Mouse (Mus musculus): ENCODE measurements around the gene Ipo4. TPM values are rescaled to one million over a fixed set of nuclear protein-coding genes. Genes with fewer than 3 reads are reported as not detected.

The Ipo4 gene
- polyA plus RNA-seq, 1 experiment from 2014 or later: 63.8 TPM

GRCm38 (mm10) chr14:55651528-55651927, 15.8 kb upstream of the Ipo4 start:
- 87% methylated on average over 7 of the region's 7 CpGs for WGBS
- no peak overlapping the region for H3K4me3 ChIP-seq (replicated peaks)
- no peak overlapping the region for H3K4me2 ChIP-seq (replicated peaks)
- ATAC-seq: no peak
- H3K27me3 ChIP-seq (replicated peaks): no peaks in the 10 kb centered on the region
- H3K4me1 ChIP-seq (replicated peaks): no peaks in the 10 kb centered on the region
- H3K36me3 ChIP-seq: no peaks in the 10 kb centered on the region
- H3K9me3 ChIP-seq: no peaks in the 10 kb centered on the region
- no peak overlapping the region for H3K27ac ChIP-seq
- no peak overlapping the region for H3K9ac ChIP-seq

GRCm38 (mm10) chr14:55649884-55650283, 14.1 kb upstream of the Ipo4 start, which contains the start of gene Tssk4:
Tssk4 (plus strand) TSS chr14:55650184.
- H3K4me2 ChIP-seq (replicated peaks): no peak within 1 kb of the TSS
- H3K4me3 ChIP-seq (replicated peaks): no peak within 1 kb of the TSS
- WGBS: 95% methylated on average over 2 of the region's 2 CpGs
- H3K4me1 ChIP-seq (replicated peaks): peaks cover 5% of the 10 kb centered on the region; the same call in 1 of the 2 replicates
- no peak within 1 kb of the TSS for H3K9ac ChIP-seq
- ATAC-seq: no peak
- no peaks in the 10 kb centered on the region for H3K9me3 ChIP-seq
- no peaks in the 10 kb centered on the region for H3K36me3 ChIP-seq
- H3K27me3 ChIP-seq (replicated peaks): no peaks in the 10 kb centered on the region
- H3K27ac ChIP-seq: no peak within 1 kb of the TSS

GRCm38 (mm10) chr14:55644261-55644888, 8.6 kb upstream of the Ipo4 start:
- peaks cover 15% of the 10 kb centered on the region for H3K36me3 ChIP-seq
- ATAC-seq: no peak
- H3K9ac ChIP-seq: peak overlapping the region; percentile 99
- H3K4me2 ChIP-seq (replicated peaks): peak overlapping the region; percentile 80
- WGBS: 14% methylated on average over 17 of the region's 17 CpGs
- H3K9me3 ChIP-seq: no peaks in the 10 kb centered on the region
- peaks cover 16% of the 10 kb centered on the region for H3K4me1 ChIP-seq (replicated peaks)
- H3K4me3 ChIP-seq (replicated peaks): peak overlapping the region; percentile 98
- peak overlapping the region; percentile 97 for H3K27ac ChIP-seq
- no peaks in the 10 kb centered on the region for H3K27me3 ChIP-seq (replicated peaks)

- Histone ChIP-seq H3K27ac (peak within 1 kb of the TSS; percentile 97), H3K4me2 (replicated peaks) (peak within 1 kb of the TSS; percentile 80), H3K9ac (peak within 1 kb of the TSS; percentile 99), H3K4me3 (replicated peaks) (peak within 1 kb of the TSS; percentile 98), H3K9me3 (no peaks in the 10 kb centered on the region), H3K27me3 (replicated peaks) (no peaks in the 10 kb centered on the region), H3K36me3 (peaks cover 21% of the 10 kb centered on the region), H3K4me1 (replicated peaks) (peaks cover 16% of the 10 kb centered on the region)
- ATAC-seq: peak; percentile 92
- WGBS: under 1% methylated on average over 89 of the region's 89 CpGs
These were observed 7.5 kb upstream of the Ipo4 start, which contains the start of gene Tm9sf1 for GRCm38 (mm10) chr14:55643060-55643907. Tm9sf1 (minus strand) TSS chr14:55643806.

- peak; percentile 21; the same call in 1 of the 2 replicates for ATAC-seq
- peaks cover 16% of the 10 kb centered on the region for H3K4me1 ChIP-seq (replicated peaks)
- H3K27me3 ChIP-seq (replicated peaks): no peaks in the 10 kb centered on the region
- H3K27ac ChIP-seq: peak overlapping the region; percentile 97
- no peaks in the 10 kb centered on the region for H3K9me3 ChIP-seq
- H3K9ac ChIP-seq: peak overlapping the region; percentile 99
- H3K4me2 ChIP-seq (replicated peaks): peak overlapping the region; percentile 80
- H3K4me3 ChIP-seq (replicated peaks): peak overlapping the region; percentile 98
- 18% methylated on average over 8 of the region's 8 CpGs for WGBS
- H3K36me3 ChIP-seq: peaks cover 26% of the 10 kb centered on the region
These were observed 6.9 kb upstream of the Ipo4 start for GRCm38 (mm10) chr14:55642679-55643059.

GRCm38 (mm10) chr14:55641291-55641690, 5.5 kb upstream of the Ipo4 start:
- Histone ChIP-seq H3K4me2 (replicated peaks) (no peak overlapping the region), H3K27ac (no peak overlapping the region), H3K4me1 (replicated peaks) (peaks cover 16% of the 10 kb centered on the region), H3K27me3 (replicated peaks) (no peaks in the 10 kb centered on the region), H3K36me3 (peaks cover 36% of the 10 kb centered on the region), H3K9ac (no peak overlapping the region), H3K9me3 (no peaks in the 10 kb centered on the region), H3K4me3 (replicated peaks) (no peak overlapping the region)
- WGBS: 94% methylated on average over 13 of the region's 13 CpGs
- ATAC-seq: no peak

- Histone ChIP-seq H3K36me3 (peaks cover 37% of the 10 kb centered on the region), H3K4me3 (replicated peaks) (no peak overlapping the region), H3K27me3 (replicated peaks) (no peaks in the 10 kb centered on the region), H3K9ac (no peak overlapping the region), H3K4me1 (replicated peaks) (peaks cover 16% of the 10 kb centered on the region), H3K9me3 (no peaks in the 10 kb centered on the region), H3K27ac (0 out of 2 replicates have a peak overlapping the region, but pooled peaks have one; percentile 17), H3K4me2 (replicated peaks) (no peak overlapping the region)
- whole genome bisulfite sequencing: 98% methylated on average over 14 of the region's 14 CpGs
- no peak for ATAC-seq
These were observed 5.1 kb upstream of the Ipo4 start for GRCm38 (mm10) chr14:55640816-55641215.

- WGBS: 94% methylated on average over 9 of the region's 9 CpGs
- Histone ChIP-seq H3K4me2 (replicated peaks) (no peak within 1 kb of the TSS), H3K4me1 (replicated peaks) (peaks cover 6% of the 10 kb centered on the region), H3K9ac (no peak within 1 kb of the TSS), H3K27me3 (replicated peaks) (no peaks in the 10 kb centered on the region), H3K9me3 (no peaks in the 10 kb centered on the region), H3K4me3 (replicated peaks) (no peak within 1 kb of the TSS), H3K27ac (no peak within 1 kb of the TSS), H3K36me3 (peaks cover 47% of the 10 kb centered on the region)
- ATAC-seq: no peak
These were observed 2.0 kb upstream of the Ipo4 start, which contains the start of gene Gm49378 for GRCm38 (mm10) chr14:55637795-55638194. Gm49378 (minus strand) TSS chr14:55637895.

GRCm38 (mm10) chr14:55634874-55635522, 759 bp downstream of the Ipo4 start:
- H3K36me3 ChIP-seq: peaks cover 60% of the 10 kb centered on the region
- peak overlapping the region; percentile 94 for H3K4me2 ChIP-seq (replicated peaks)
- H3K9me3 ChIP-seq: no peaks in the 10 kb centered on the region
- H3K4me1 ChIP-seq (replicated peaks): no peaks in the 10 kb centered on the region
- H3K4me3 ChIP-seq (replicated peaks): peak overlapping the region; percentile 63
- no peaks in the 10 kb centered on the region for H3K27me3 ChIP-seq (replicated peaks)
- peak; percentile 67 for ATAC-seq
- peak overlapping the region; percentile 60 for H3K27ac ChIP-seq
- peak overlapping the region; percentile 58 for H3K9ac ChIP-seq
- 3% methylated on average over 23 of the region's 23 CpGs for WGBS

GRCm38 (mm10) chr14:55629312-55629711, 6.4 kb downstream of the Ipo4 start:
- no peaks in the 10 kb centered on the region for H3K4me1 ChIP-seq (replicated peaks)
- H3K9me3 ChIP-seq: no peaks in the 10 kb centered on the region
- H3K27me3 ChIP-seq (replicated peaks): no peaks in the 10 kb centered on the region
- peaks cover 74% of the 10 kb centered on the region for H3K36me3 ChIP-seq
- ATAC-seq: no peak; the same call in 1 of the 2 replicates
- 55% methylated on average over 5 of the region's 5 CpGs for WGBS
- no peak overlapping the region for H3K4me2 ChIP-seq (replicated peaks)
- H3K27ac ChIP-seq: no peak overlapping the region
- no peak overlapping the region for H3K9ac ChIP-seq
- no peak overlapping the region for H3K4me3 ChIP-seq (replicated peaks)

GRCm38 (mm10) chr14:55628077-55628827, 7.5 kb downstream of the Ipo4 start:
- H3K27ac ChIP-seq: no peak overlapping the region
- ATAC-seq: no peak

More at GRCm38 (mm10) chr14:55628077-55628827, 7.5 kb downstream of the Ipo4 start:
- 83% methylated on average over 27 of the region's 27 CpGs for WGBS
- Histone ChIP-seq H3K4me1 (replicated peaks) (no peaks in the 10 kb centered on the region), H3K4me3 (replicated peaks) (no peak overlapping the region), H3K36me3 (peaks cover 70% of the 10 kb centered on the region), H3K9me3 (no peaks in the 10 kb centered on the region), H3K27me3 (replicated peaks) (no peaks in the 10 kb centered on the region), H3K9ac (no peak overlapping the region), H3K4me2 (replicated peaks) (no peak overlapping the region)
